Mouse (Mus musculus): Measurements from ENCODE around the gene Zranb3.

GRCm38 (mm10) chr1:128013698-128014386 lies 89.0 kb downstream of the Zranb3 start:
- TF ChIP-seq POLR2A (IDR thresholded peaks at IDR 0.05; ENCODE audit: control insufficient read depth, low read depth, low read length) (no peak), CTCF (IDR thresholded peaks at IDR 0.05; ENCODE audit: control insufficient read depth, insufficient read depth, insufficient replicate concordance, low read depth, low read length) (no peak)
